Mouse (Mus musculus) MEL (cell line): Measurements from ENCODE around the gene B830017H08Rik. TPM values are rescaled to one million over a fixed set of nuclear protein-coding genes. Genes with fewer than 3 reads are reported as not detected.

Experiments
- DNase-seq: peaks from one replicate; pipeline ENCODE4 v3.0.0; 2011; ENCODE audit warnings: low read depth, low spot score
- H3K27ac ChIP-seq: 2 replicates; pipeline ENCODE4 v1.5.1; 2012; ENCODE audit warnings: low read depth, mild to moderate bottlenecking, control low read depth, low read length, moderate library complexity; ENCODE audit not compliant: control insufficient read depth
- H3K27me3 ChIP-seq, 2 experiments: fragments of 150-350 bp in 1 of 2; sonication (generic) in 1 of 2; 2 replicates each; pipeline ENCODE4 v1.6.1; 2012; ENCODE audit warnings: low read length in 2 of 2, mild to moderate bottlenecking in 2 of 2, improper control_type of control experiment in 1 of 2, moderate library complexity in 1 of 2; ENCODE audit not compliant: insufficient read depth in 2 of 2, control insufficient read depth in 1 of 2
- H3K36me3 ChIP-seq, 2 experiments: 2 replicates each; pipeline ENCODE4 v1.6.1; 2012 to 2014; ENCODE audit warnings: low read length in 2 of 2, improper control_type of control experiment in 1 of 2, inconsistent platforms in 1 of 2, mild to moderate bottlenecking in 1 of 2; ENCODE audit not compliant: insufficient read depth in 2 of 2, control insufficient read depth in 1 of 2
- H3K4me1 ChIP-seq, 2 experiments: fragments of 150-350 bp in 1 of 2; sonication (generic) in 1 of 2; 2 replicates each; pipeline ENCODE4 v1.6.1; 2012; ENCODE audit warnings: low read length in 2 of 2, improper control_type of control experiment in 1 of 2, mild to moderate bottlenecking in 1 of 2; ENCODE audit not compliant: insufficient read depth in 2 of 2, control insufficient read depth in 1 of 2
- H3K4me3 ChIP-seq, 2 experiments: fragments of 150-350 bp in 1 of 2; sonication (generic) in 1 of 2; 2 replicates each; pipeline ENCODE4 v1.5.1; 2012; ENCODE audit warnings: low read depth in 2 of 2, low read length in 2 of 2, mild to moderate bottlenecking in 2 of 2, moderate library complexity in 2 of 2, control low read depth in 1 of 2, improper control_type of control experiment in 1 of 2; ENCODE audit not compliant: control insufficient read depth in 1 of 2, insufficient read depth in 1 of 2
- H3K79me2 ChIP-seq: 2 replicates; pipeline ENCODE4 v1.6.1; 2012; ENCODE audit warnings: mild to moderate bottlenecking, low read length, moderate library complexity; ENCODE audit not compliant: control insufficient read depth, poor library complexity, insufficient read depth
- H3K9ac ChIP-seq: 2 replicates; pipeline ENCODE4 v1.6.1; 2012; ENCODE audit warnings: low read depth, mild to moderate bottlenecking, control low read depth, low read length, moderate library complexity; ENCODE audit not compliant: control insufficient read depth, poor library complexity, severe bottlenecking
- H3K9me3 ChIP-seq: fragments of 150-350 bp; sonication (generic); replicated peaks from 2 replicates; pipeline ENCODE4 v1.6.1; 2012; ENCODE audit warnings: mild to moderate bottlenecking, low read length, improper control_type of control experiment, moderate library complexity; ENCODE audit not compliant: insufficient read depth
- BHLHE40 ChIP-seq: IDR thresholded peaks from 2 replicates; pipeline ENCODE4 v1.6.1; 2012; ENCODE audit warnings: low read depth, mild to moderate bottlenecking, inconsistent platforms, low read length, improper control_type of control experiment, borderline replicate concordance
- CHD1 ChIP-seq: IDR thresholded peaks from 2 replicates; pipeline ENCODE4 v1.6.1; 2012; ENCODE audit warnings: low read depth, mild to moderate bottlenecking, inconsistent platforms, low read length, improper control_type of control experiment
- CHD2 ChIP-seq: IDR thresholded peaks from 2 replicates; pipeline ENCODE4 v1.6.1; 2011; ENCODE audit warnings: low read length, improper control_type of control experiment
- CTCF ChIP-seq, 3 experiments: IDR thresholded peaks in 2 of 3; conservative IDR thresholded peaks in 1 of 3; 2 replicates each; pipeline ENCODE4 v1.5.1; 2011 to 2012; ENCODE audit warnings: low read length in 3 of 3, low read depth in 2 of 3, mild to moderate bottlenecking in 2 of 3, improper control_type of control experiment in 1 of 3, inconsistent platforms in 1 of 3, mixed read lengths in 1 of 3, moderate library complexity in 1 of 3; ENCODE audit not compliant: control insufficient read depth in 1 of 3, insufficient read depth in 1 of 3, poor library complexity in 1 of 3, severe bottlenecking in 1 of 3
- E2F4 ChIP-seq: IDR thresholded peaks from 2 replicates; pipeline ENCODE4 v1.6.1; 2011; ENCODE audit warnings: low read depth, low read length, improper control_type of control experiment, borderline replicate concordance
- ELF1 ChIP-seq: IDR thresholded peaks from 2 replicates; pipeline ENCODE4 v1.6.1; 2014; ENCODE audit warnings: low read depth, mild to moderate bottlenecking, inconsistent platforms, low read length, improper control_type of control experiment, moderate library complexity
- EP300 ChIP-seq, 2 experiments: IDR thresholded peaks; 2 replicates each; pipeline ENCODE4 v1.6.1; 2011; ENCODE audit warnings: improper control_type of control experiment in 2 of 2, low read length in 2 of 2, low read depth in 1 of 2, mild to moderate bottlenecking in 1 of 2
- ETS1 ChIP-seq: IDR thresholded peaks from 2 replicates; pipeline ENCODE4 v1.6.1; 2012; ENCODE audit warnings: low read depth, mild to moderate bottlenecking, inconsistent platforms, low read length, improper control_type of control experiment, moderate library complexity
- GABPA ChIP-seq: IDR thresholded peaks from 2 replicates; pipeline ENCODE4 v1.6.1; 2012; ENCODE audit warnings: low read depth, mild to moderate bottlenecking, inconsistent platforms, low read length, improper control_type of control experiment, moderate library complexity
- JUND ChIP-seq: IDR thresholded peaks from 2 replicates; pipeline ENCODE4 v1.6.1; 2011; ENCODE audit warnings: low read depth, mild to moderate bottlenecking, improper control_type of control experiment, low read length
- KAT2A ChIP-seq: conservative IDR thresholded peaks from 2 replicates; pipeline ENCODE4 v1.6.1; 2012; ENCODE audit warnings: low read depth, low read length, improper control_type of control experiment, inconsistent platforms
- MAFK ChIP-seq: IDR thresholded peaks from 2 replicates; pipeline ENCODE4 v1.6.1; 2011; ENCODE audit warnings: low read depth, mild to moderate bottlenecking, low read length, improper control_type of control experiment, borderline replicate concordance
- MAX ChIP-seq: IDR thresholded peaks from 2 replicates; pipeline ENCODE4 v1.6.1; 2011; ENCODE audit warnings: low read length, improper control_type of control experiment
- MAZ ChIP-seq: IDR thresholded peaks from 2 replicates; pipeline ENCODE4 v1.6.1; 2012; ENCODE audit warnings: low read depth, mild to moderate bottlenecking, inconsistent platforms, low read length, improper control_type of control experiment
- MEF2A ChIP-seq: IDR thresholded peaks from 2 replicates; pipeline ENCODE4 v1.6.1; 2014; ENCODE audit warnings: low read depth, mild to moderate bottlenecking, inconsistent platforms, low read length, improper control_type of control experiment; ENCODE audit not compliant: poor library complexity, insufficient replicate concordance, severe bottlenecking; ENCODE audit errors: extremely low read depth
- MXI1 ChIP-seq: IDR thresholded peaks from 2 replicates; pipeline ENCODE4 v1.6.1; 2011; ENCODE audit warnings: mild to moderate bottlenecking, low read depth, low read length, improper control_type of control experiment
- MYB ChIP-seq: IDR thresholded peaks from 2 replicates; pipeline ENCODE4 v1.6.1; 2011; ENCODE audit warnings: mild to moderate bottlenecking, low read depth, low read length, improper control_type of control experiment
- MYC ChIP-seq: IDR thresholded peaks from 2 replicates; pipeline ENCODE4 v1.6.1; 2011; ENCODE audit warnings: low read depth, mild to moderate bottlenecking, low read length, improper control_type of control experiment, moderate library complexity
- NELFE ChIP-seq: IDR thresholded peaks from 2 replicates; pipeline ENCODE4 v1.6.1; 2011; ENCODE audit warnings: low read depth, low read length, improper control_type of control experiment
- NRF1 ChIP-seq: IDR thresholded peaks from 2 replicates; pipeline ENCODE4 v1.6.1; 2014; ENCODE audit warnings: low read depth, mild to moderate bottlenecking, inconsistent platforms, low read length, improper control_type of control experiment, moderate library complexity; ENCODE audit not compliant: poor library complexity, insufficient read depth, severe bottlenecking
- POLR2A ChIP-seq, 2 experiments: IDR thresholded peaks; 2 replicates each; pipeline ENCODE4 v1.6.1; 2011 to 2012; ENCODE audit warnings: low read length in 2 of 2, mild to moderate bottlenecking in 2 of 2, control low read depth in 1 of 2, improper control_type of control experiment in 1 of 2, low read depth in 1 of 2, moderate library complexity in 1 of 2; ENCODE audit not compliant: control insufficient read depth in 1 of 2, insufficient read depth in 1 of 2, poor library complexity in 1 of 2
- RAD21 ChIP-seq: IDR thresholded peaks from 2 replicates; pipeline ENCODE4 v1.6.1; 2011; ENCODE audit warnings: mild to moderate bottlenecking, low read depth, low read length, improper control_type of control experiment
- RCOR1 ChIP-seq: IDR thresholded peaks from 2 replicates; pipeline ENCODE4 v1.6.1; 2012; ENCODE audit warnings: low read depth, mild to moderate bottlenecking, inconsistent platforms, low read length, improper control_type of control experiment
- SIN3A ChIP-seq: IDR thresholded peaks from 2 replicates; pipeline ENCODE4 v1.6.1; 2012; ENCODE audit warnings: low read length, improper control_type of control experiment, inconsistent platforms
- SMC3 ChIP-seq: IDR thresholded peaks from 2 replicates; pipeline ENCODE4 v1.6.1; 2011; ENCODE audit warnings: low read depth, low read length, improper control_type of control experiment
- TAL1 ChIP-seq: IDR thresholded peaks from 2 replicates; pipeline ENCODE4 v1.6.1; 2012; ENCODE audit warnings: mild to moderate bottlenecking, inconsistent platforms, low read length, moderate library complexity, mixed read lengths
- TBP ChIP-seq: IDR thresholded peaks from 2 replicates; pipeline ENCODE4 v1.8.0; 2011; ENCODE audit warnings: low read depth, low read length, improper control_type of control experiment
- TCF12 ChIP-seq: IDR thresholded peaks from 2 replicates; pipeline ENCODE4 v1.6.1; 2014; ENCODE audit warnings: low read depth, mild to moderate bottlenecking, inconsistent platforms, low read length, improper control_type of control experiment, moderate library complexity
- UBTF ChIP-seq: IDR thresholded peaks from 2 replicates; pipeline ENCODE4 v1.6.1; 2012; ENCODE audit warnings: low read depth, mild to moderate bottlenecking, inconsistent platforms, low read length, improper control_type of control experiment, moderate library complexity, borderline replicate concordance; ENCODE audit not compliant: insufficient read depth
- USF1 ChIP-seq: IDR thresholded peaks from 2 replicates; pipeline ENCODE4 v1.6.1; 2014; ENCODE audit warnings: low read depth, mild to moderate bottlenecking, inconsistent platforms, low read length, improper control_type of control experiment, moderate library complexity
- USF2 ChIP-seq, 2 experiments: IDR thresholded peaks; 2 replicates each; pipeline ENCODE4 v1.6.1; 2011 to 2012; ENCODE audit warnings: improper control_type of control experiment in 2 of 2, low read length in 2 of 2, borderline replicate concordance in 1 of 2, inconsistent platforms in 1 of 2, low read depth in 1 of 2, mild to moderate bottlenecking in 1 of 2; ENCODE audit not compliant: insufficient read depth in 1 of 2
- ZC3H11A ChIP-seq: IDR thresholded peaks from 2 replicates; pipeline ENCODE4 v1.6.1; 2012; ENCODE audit warnings: low read depth, mild to moderate bottlenecking, inconsistent platforms, low read length, improper control_type of control experiment
- ZKSCAN1 ChIP-seq: IDR thresholded peaks from 2 replicates; pipeline ENCODE4 v1.6.1; 2012; ENCODE audit warnings: low read depth, mild to moderate bottlenecking, inconsistent platforms, low read length, improper control_type of control experiment, moderate library complexity
- ZMIZ1 ChIP-seq: IDR thresholded peaks from 2 replicates; pipeline ENCODE4 v1.6.1; 2012; ENCODE audit warnings: low read depth, mild to moderate bottlenecking, inconsistent platforms, low read length, improper control_type of control experiment, moderate library complexity
- ZNF384 ChIP-seq: IDR thresholded peaks from 2 replicates; pipeline ENCODE4 v1.6.1; 2012; ENCODE audit warnings: low read depth, mild to moderate bottlenecking, inconsistent platforms, low read length, improper control_type of control experiment
- polyA plus RNA-seq, 2 experiments: library from polyadenylated mRNA; stranded (reverse) in 1 of 2; unstranded in 1 of 2; fragments of >175 nt in 1 of 2; fragments of >200 nt in 1 of 2; gene quantifications; 2 replicates each; pipeline versions ENCODE4 v1.2.1 to v1.2.4; 2012; ENCODE audit warnings: low replicate concordance in 2 of 2, low read depth in 1 of 2; ENCODE audit not compliant: insufficient read length in 2 of 2, insufficient read depth in 1 of 2, missing spikeins in 1 of 2
- total RNA-seq: library from RNA; depleted of rRNA; stranded (reverse); fragments of 300-350 nt; gene quantifications from 2 replicates; pipeline ENCODE4 v1.2.3, GENCODE M21; 2012

Gene B830017H08Rik
- total and polyA plus RNA-seq, 3 experiments: 0.06 TPM; not detected in 2

- Histone ChIP-seq H3K4me1 (0 out of 4 replicates have a peak, but pooled peaks cover 0 to 2% of the 10 kb centered on the region in 2 experiments), H3K36me3 (no peaks in the 10 kb centered on the region), H3K27ac (no peak overlapping the region), H3K79me2 (no peaks in the 10 kb centered on the region), H3K27me3 (no peaks in the 10 kb centered on the region), H3K9ac (peak overlapping the region; percentile 62), H3K4me3 (peak overlapping the region; percentile 41 to 49), H3K9me3 (no peaks in the 10 kb centered on the region)
- DNase-seq: peak; percentile 89
- TF ChIP-seq JUND (no peak), RCOR1 (no peak), MAFK (no peak), MAX (peak; percentile 66; the same call in 1 of the 2 replicates), ELF1 (no peak), MYC (peak; percentile 35; the same call in 1 of the 2 replicates), TCF12 (no peak), SIN3A (peak; percentile 24; the same call in 1 of the 2 replicates), E2F4 (no peak), USF2 (IDR thresholded peaks at IDR 0.05; ENCODE audit: borderline replicate concordance in 1 of 2, insufficient read depth in 1 of 2, low read depth in 1 of 2, low read length in 2 of 2) (no peak), MYB (no peak), MEF2A (no peak), USF1 (no peak), CHD1 (no peak), ZKSCAN1 (no peak), ETS1 (no peak), ZMIZ1 (0 out of 2 replicates have a peak, but pooled peaks have one; percentile 21), POLR2A (IDR thresholded peaks at IDR 0.05; ENCODE audit: control insufficient read depth in 1 of 2, insufficient read depth in 1 of 2, low read depth in 1 of 2, low read length in 2 of 2, poor library complexity in 1 of 2) (peak; percentile 52 to 86), MXI1 (no peak), NELFE (0 out of 2 replicates have a peak, but pooled peaks have one; percentile 38), MAZ (no peak), RAD21 (peak; percentile 34), NRF1 (peak; percentile 81), CHD2 (no peak), ZNF384 (no peak), UBTF (no peak), SMC3 (peak; percentile 76), TBP (no peak), BHLHE40 (no peak), ZC3H11A (no peak), TAL1 (no peak), EP300 (IDR thresholded peaks at IDR 0.05; ENCODE audit: low read depth in 1 of 2, low read length in 2 of 2) (no peak), KAT2A (no peak), CTCF (IDR thresholded peaks at IDR 0.05 in 2 of 3, conservative IDR thresholded peaks at IDR 0.05 in 1 of 3; ENCODE audit: control insufficient read depth in 1 of 3, insufficient read depth in 1 of 3, low read depth in 2 of 3, low read length in 3 of 3, poor library complexity in 1 of 3, severe bottlenecking in 1 of 3) (peak; percentile 83 to 90 (median 85)), GABPA (no peak)
Measured at GRCm38 (mm10) chr16:17815411-17816402, 17.2 kb upstream of the B830017H08Rik start.
